In genomic region chr15:79791502-79791901, GRCm38 (mm10) we compare ENCODE assay signal across 8 mouse cellular contexts. TPM values are rescaled to one million over a fixed set of nuclear protein-coding genes. Genes with fewer than 3 reads are reported as not detected.
DNase-seq lines count a peak whose midpoint lies in the region; ATAC-seq and TF ChIP-seq lines count a peak whose summit lies in the region.

No protein-coding gene starts in this region.

- no peaks in the 10 kb centered on the region for H3K36me3 ChIP-seq in heart, postnatal 0 days (replicated peaks; ENCODE audit: control insufficient read depth, insufficient read depth, low read length)
- H3K36me3 ChIP-seq in CH12.LX (replicated peaks in 1 of 2; ENCODE audit: control insufficient read depth in 1 of 2, insufficient read depth in 1 of 2, low read length in 1 of 2) = no peaks in the 10 kb centered on the region

- H3K4me1 ChIP-seq in heart, postnatal 0 days (ENCODE audit: control insufficient read depth, insufficient read depth) = no peaks in the 10 kb centered on the region
- peaks cover 0 to 3% of the 10 kb centered on the region in 2 experiments; a peak in 1 of 4 replicates for H3K4me1 ChIP-seq in CH12.LX (ENCODE audit: control insufficient read depth in 1 of 2, insufficient read depth in 2 of 2)

- no peak for TF ChIP-seq EP300 in heart, postnatal 0 days (IDR thresholded peaks at IDR 0.05; ENCODE audit: low read depth)
- no peak for TF ChIP-seq EP300 in CH12.LX (IDR thresholded peaks at IDR 0.05; ENCODE audit: low read length)

- no peak overlapping the region for H3K27ac ChIP-seq in heart, postnatal 0 days (ENCODE audit: low read depth)
- no peak overlapping the region for H3K27ac ChIP-seq in CH12.LX (ENCODE audit: insufficient read depth, low read depth)

- dilution Hi-C loops in CH12.LX (cut with MboI; ENCODE audit: extremely low pct_ligation_motif_present, extremely low pct_unique_long_range_greater_than_20kb, low sequenced_read_pairs) = no loop called here

- no peak for TF ChIP-seq RAD21 in CH12.LX (IDR thresholded peaks at IDR 0.05; ENCODE audit: low read depth, low read length)

- in situ Hi-C loops in CH12.LX (cut with MboI; ENCODE audit: low pct_ligation_motif_present, low pct_unique_long_range_greater_than_20kb, low sequenced_read_pairs) = no loop called here

- no peak overlapping the region for H3K4me2 ChIP-seq in heart, postnatal 0 days (ENCODE audit: low read depth, low read length)
- no peak overlapping the region for H3K4me2 ChIP-seq in CH12.LX (ENCODE audit: insufficient read depth, low read depth, poor library complexity, severe bottlenecking)

- H3K4me3 ChIP-seq in heart, postnatal 0 days (ENCODE audit: low read depth, low read length) = no peak overlapping the region
- no peak overlapping the region for H3K4me3 ChIP-seq in CH12.LX (replicated peaks in 1 of 3; ENCODE audit: low read depth in 2 of 3, low read length in 2 of 3, poor library complexity in 1 of 3)

- ATAC-seq in heart, postnatal 0 days (ENCODE audit: insufficient read depth, low read depth) = peak; percentile 34; the same call in 1 of the 2 replicates
- no peak for ATAC-seq in erythroblast, adult 5-6 weeks (replicated peaks; ENCODE audit: low FRiP score, poor library complexity, severe bottlenecking)

- H3K79me2 ChIP-seq in CH12.LX (replicated peaks; ENCODE audit: control insufficient read depth, extremely low read depth, insufficient read depth, poor library complexity, severe bottlenecking) = no peaks in the 10 kb centered on the region

- TF ChIP-seq POLR2A in CH12.LX (IDR thresholded peaks at IDR 0.05; ENCODE audit: low read depth, low read length) = no peak
- no peak for TF ChIP-seq POLR2A in brain, embryonic 14.5 days (IDR thresholded peaks at IDR 0.05; ENCODE audit: borderline replicate concordance, extremely low read depth, insufficient read depth, insufficient read length, poor library complexity, severe bottlenecking)

- no peak overlapping the region for H3K9ac ChIP-seq in heart, postnatal 0 days (replicated peaks; ENCODE audit: low read depth, low read length)
- no peak overlapping the region for H3K9ac ChIP-seq in CH12.LX (ENCODE audit: insufficient read depth, low read depth)

- peak; percentile 59 for DNase-seq in heart, postnatal 0 days (ENCODE audit: low spot score)
- DNase-seq in heart, adult 11 months = no peak
- DNase-seq in CH12.LX (ENCODE audit: extremely low read depth) = peak; percentile 46
- DNase-seq in brain, embryonic 14.5 days (ENCODE audit: low read depth) = peak; percentile 62
- peak; percentile 88 for DNase-seq in kidney, postnatal 4 days
- peak; percentile 62 for DNase-seq in ovary, postnatal 14 days (ENCODE audit: low spot score)
- no peak for DNase-seq in cerebellum, postnatal 4 days (ENCODE audit: low spot score in 2 of 2)

- no peaks in the 10 kb centered on the region for H3K9me3 ChIP-seq in heart, postnatal 0 days (replicated peaks; ENCODE audit: control insufficient read depth, low read length)
- H3K9me3 ChIP-seq in CH12.LX (replicated peaks; ENCODE audit: low read length) = no peaks in the 10 kb centered on the region

- peak; percentile 26 for TF ChIP-seq CTCF in heart, postnatal 0 days (IDR thresholded peaks at IDR 0.05; ENCODE audit: low read depth)
- TF ChIP-seq CTCF in CH12.LX (conservative IDR thresholded peaks at IDR 0.05 in 1 of 2, IDR thresholded peaks at IDR 0.05 in 1 of 2; ENCODE audit: low read depth in 2 of 2, low read length in 2 of 2) = no peak
- no peak for TF ChIP-seq CTCF in brain, embryonic 14.5 days (IDR thresholded peaks at IDR 0.05; ENCODE audit: borderline replicate concordance, extremely low read depth, insufficient read depth, insufficient read length)

- WGBS in heart, postnatal 0 days = 3% methylated on average over 12 of the region's 12 CpGs

- H3K27me3 ChIP-seq in heart, postnatal 0 days (ENCODE audit: control insufficient read depth, insufficient read depth, low read length) = peaks cover 15% of the 10 kb centered on the region; the same call in 1 of the 2 replicates
- peaks cover 73% of the 10 kb centered on the region for H3K27me3 ChIP-seq in CH12.LX (replicated peaks)

TF ChIP-seq in CH12.LX, 34 proteins besides CTCF, POLR2A, EP300 and RAD21:
- TF ChIP-seq SIN3A (IDR thresholded peaks at IDR 0.05; ENCODE audit: low read length) (peak; percentile 54; the same call in 1 of the 2 replicates), HCFC1 (IDR thresholded peaks at IDR 0.05; ENCODE audit: low read depth, low read length) (no peak), ELF1 (IDR thresholded peaks at IDR 0.05; ENCODE audit: low read depth, low read length) (no peak)

RNA-seq across cellular contexts. Expression of gene Nptxr, which starts 13.1 kb away (rescaled TPM):
- total RNA-seq in heart, postnatal 0 days (2014; rRNA removed; ENCODE audit: low replicate concordance) = 10.8 and 13.7 TPM in 2 replicates
- polyA plus RNA-seq in heart, postnatal 0 days (2015; fragmentation: Nextera tagmentation; extraction: Ambion mirVana) = 0.84 and 1.00 TPM in 2 replicates
- total RNA-seq in CH12.LX (2012; rRNA removed) = 0.92 and 2.1 TPM in 2 replicates
- total RNA-seq in CH12.LX (2014; rRNA removed) = 0.09 TPM in 1 of 2 replicates, not detected in the other
- polyA plus RNA-seq in CH12.LX (2012; ENCODE audit: insufficient read length, low read depth) = 0.14 and 0.16 TPM in 2 replicates
- polyA plus RNA-seq in brain, embryonic 14.5 days (2012; rRNA removed) = 20.7 and 53.6 TPM in 2 replicates
- 0.19 TPM in 1 of 2 replicates, not detected in the other for total RNA-seq in erythroblast, adult 5-6 weeks (2015; ENCODE audit: low replicate concordance)
- 0.17 TPM in 1 of 2 replicates, not detected in the other for total RNA-seq in erythroblast, adult 5-6 weeks (2017; ENCODE audit: low replicate concordance)

RNA-seq across cellular contexts. Expression of gene Dnal4, which starts 13.9 kb away (rescaled TPM):
- 25.9 and 35.5 TPM in 2 replicates for total RNA-seq in heart, postnatal 0 days (2014; rRNA removed; ENCODE audit: low replicate concordance)
- polyA plus RNA-seq in heart, postnatal 0 days (2015; fragmentation: Nextera tagmentation; extraction: Ambion mirVana) = 35.5 and 38.9 TPM in 2 replicates
- total RNA-seq in CH12.LX (2012; rRNA removed) (16.5 and 20.9 TPM in 2 replicates), CH12.LX (2014; rRNA removed) (11.3 and 11.7 TPM in 2 replicates)
- polyA plus RNA-seq in CH12.LX (2012; ENCODE audit: insufficient read length, low read depth) = 17.8 and 18.5 TPM in 2 replicates
- 77.6 and 110 TPM in 2 replicates for polyA plus RNA-seq in brain, embryonic 14.5 days (2012; rRNA removed)
- 4.2 TPM in 1 of 2 replicates, not detected in the other for total RNA-seq in erythroblast, adult 5-6 weeks (2015; ENCODE audit: low replicate concordance)
- total RNA-seq in erythroblast, adult 5-6 weeks (2017; ENCODE audit: low replicate concordance) = 0.68 and 1.7 TPM in 2 replicates

RNA-seq across cellular contexts. Expression of gene Npcd, which starts 42.5 kb away (rescaled TPM):
- 1.9 and 8.7 TPM in 2 replicates for total RNA-seq in heart, postnatal 0 days (2014; rRNA removed; ENCODE audit: low replicate concordance)
- not detected in 2 replicates for polyA plus RNA-seq in heart, postnatal 0 days (2015; fragmentation: Nextera tagmentation; extraction: Ambion mirVana)
- total RNA-seq in CH12.LX (2012; rRNA removed) = 0.59 and 0.67 TPM in 2 replicates
- not detected in 2 replicates for total RNA-seq in CH12.LX (2014; rRNA removed)
- polyA plus RNA-seq in CH12.LX (2012; ENCODE audit: insufficient read length, low read depth) = not detected in 2 replicates
- polyA plus RNA-seq in brain, embryonic 14.5 days (2012; rRNA removed) = 0.53 and 1.8 TPM in 2 replicates
- not detected in 2 replicates for total RNA-seq in erythroblast, adult 5-6 weeks (2015; ENCODE audit: low replicate concordance)
- total RNA-seq in erythroblast, adult 5-6 weeks (2017; ENCODE audit: low replicate concordance) = 0.34 TPM in 1 of 2 replicates, not detected in the other

RNA-seq across cellular contexts. Expression of gene Cbx6, which starts 43.0 kb away (rescaled TPM):
- total RNA-seq in heart, postnatal 0 days (2014; rRNA removed; ENCODE audit: low replicate concordance) = 47.3 and 51.8 TPM in 2 replicates
- polyA plus RNA-seq in heart, postnatal 0 days (2015; fragmentation: Nextera tagmentation; extraction: Ambion mirVana) = 24.9 and 25.6 TPM in 2 replicates
- 29.9 and 30.0 TPM in 2 replicates for total RNA-seq in CH12.LX (2012; rRNA removed)
- total RNA-seq in CH12.LX (2014; rRNA removed) = 10.0 and 11.1 TPM in 2 replicates
- polyA plus RNA-seq in CH12.LX (2012; ENCODE audit: insufficient read length, low read depth) = 38.1 and 40.7 TPM in 2 replicates
- 69.6 and 84.6 TPM in 2 replicates for polyA plus RNA-seq in brain, embryonic 14.5 days (2012; rRNA removed)
- 2.7 and 4.0 TPM in 2 replicates for total RNA-seq in erythroblast, adult 5-6 weeks (2015; ENCODE audit: low replicate concordance)
- 6.6 and 8.1 TPM in 2 replicates for total RNA-seq in erythroblast, adult 5-6 weeks (2017; ENCODE audit: low replicate concordance)

RNA-seq across cellular contexts. Expression of gene Sun2, which starts 49.2 kb away (rescaled TPM):
- 71.6 and 120 TPM in 2 replicates for total RNA-seq in heart, postnatal 0 days (2014; rRNA removed; ENCODE audit: low replicate concordance)
- polyA plus RNA-seq in heart, postnatal 0 days (2015; fragmentation: Nextera tagmentation; extraction: Ambion mirVana) = 3.6 and 4.0 TPM in 2 replicates
- total RNA-seq in CH12.LX (2012; rRNA removed) (20.1 and 26.5 TPM in 2 replicates), CH12.LX (2014; rRNA removed) (18.6 and 20.8 TPM in 2 replicates)
- 19.7 and 22.3 TPM in 2 replicates for polyA plus RNA-seq in CH12.LX (2012; ENCODE audit: insufficient read length, low read depth)
- 46.5 and 47.9 TPM in 2 replicates for polyA plus RNA-seq in brain, embryonic 14.5 days (2012; rRNA removed)
- 23.4 and 26.5 TPM in 2 replicates for total RNA-seq in erythroblast, adult 5-6 weeks (2015; ENCODE audit: low replicate concordance)
- total RNA-seq in erythroblast, adult 5-6 weeks (2017; ENCODE audit: low replicate concordance) = 44.7 and 48.8 TPM in 2 replicates

Comparison
In these comparisons a context has a peak if more than half of its experiments do, and no peak if none do; other contexts are left out.
1. DNase-seq: peak in heart, postnatal 0 days (single experiment), CH12.LX (single experiment), brain, embryonic 14.5 days (single experiment), kidney, postnatal 4 days (2 of 2) and ovary, postnatal 14 days (single experiment); none in heart, adult 11 months (single experiment) and cerebellum, postnatal 4 days (0 of 2).